Mouse (Mus musculus): Measurements from ENCODE around the gene Tbc1d16. TPM values are rescaled to one million over a fixed set of nuclear protein-coding genes. Genes with fewer than 3 reads are reported as not detected.
"Not testable (repeated sequence)": the region's sequence is repeated elsewhere in the genome, so short reads cannot be mapped to it uniquely, and the experiment has no call there.

Gene Tbc1d16
- polyA plus RNA-seq, 1 experiment from 2014 or later = 13.6 TPM

DNA sequence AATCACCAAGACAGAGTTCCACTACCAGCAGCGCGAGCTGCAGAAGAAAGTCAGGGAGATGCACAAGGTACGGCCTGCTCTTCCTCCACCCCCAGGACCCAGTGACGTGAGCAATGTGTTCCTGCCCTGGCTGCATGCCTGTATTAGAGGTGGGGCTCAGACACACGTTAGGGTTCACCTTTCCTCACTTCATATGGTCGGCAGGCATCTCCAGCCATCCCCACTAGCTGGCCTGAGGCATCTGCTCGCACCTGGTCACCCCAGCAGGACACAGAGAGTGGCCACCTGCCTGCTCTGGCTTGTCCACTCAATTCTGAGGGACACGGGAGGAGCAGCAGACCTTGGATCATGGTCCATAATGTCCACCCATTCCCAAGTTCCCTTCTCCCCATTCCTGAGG is 31.7 kb upstream of the Tbc1d16 start:
- Histone ChIP-seq H3K4me1 (ENCODE audit: control insufficient read depth, insufficient read depth, low read length) (peaks cover 6% of the 10 kb centered on the region; the same call in 1 of the 2 replicates), H3K4me2 (ENCODE audit: low read depth, low read length) (no peak overlapping the region), H3K4me3 (replicated peaks; ENCODE audit: low read length) (no peak overlapping the region), H3K9ac (ENCODE audit: low read length) (no peak overlapping the region), H3K27me3 (ENCODE audit: control insufficient read depth, insufficient read depth, low read length) (no peaks in the 10 kb centered on the region), H3K9me3 (replicated peaks; ENCODE audit: control insufficient read depth, low read length) (no peaks in the 10 kb centered on the region), H3K36me3 (ENCODE audit: control insufficient read depth, insufficient read depth, low read length) (no peaks in the 10 kb centered on the region), H3K27ac (ENCODE audit: low read length) (no peak overlapping the region)
- WGBS = 77% methylated on average over 8 of the region's 8 CpGs
- no peak for ATAC-seq (ENCODE audit: insufficient read depth, low FRiP score)

DNA sequence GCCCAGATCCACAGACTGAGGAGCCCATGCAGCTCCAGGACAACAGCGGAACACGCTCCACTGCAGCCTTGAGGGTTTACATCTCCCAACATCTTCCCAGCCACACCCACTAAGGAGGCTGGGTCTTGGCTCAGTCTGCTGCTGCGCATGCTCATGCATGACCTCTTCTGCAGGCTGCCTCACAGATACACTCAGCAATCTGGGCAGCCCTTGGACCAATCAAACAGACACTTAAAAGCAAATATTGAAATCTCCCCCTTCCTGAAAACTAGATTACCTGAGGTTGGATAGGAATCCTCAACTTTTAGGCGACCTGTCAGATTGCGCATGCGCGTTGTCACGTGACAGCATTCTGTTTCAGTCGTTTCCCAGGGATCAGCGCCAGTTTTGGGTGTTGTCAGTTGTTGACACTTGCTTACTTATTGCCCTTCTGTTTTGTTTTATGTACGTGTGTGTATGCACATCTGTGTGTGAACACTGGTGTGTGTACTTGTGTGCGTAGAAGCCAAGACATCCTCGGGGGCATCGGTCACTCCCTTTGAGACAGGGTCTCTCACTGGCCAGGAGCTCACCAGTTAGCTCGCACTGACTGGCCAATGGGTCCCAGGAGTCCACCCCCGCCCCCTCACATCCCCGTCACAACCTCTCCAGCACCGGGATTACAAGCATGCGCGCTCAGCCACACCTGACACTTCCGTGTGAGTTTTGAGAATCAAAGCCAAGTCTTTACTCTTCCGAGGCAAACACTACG is 30.4 kb upstream of the Tbc1d16 start:
- peak overlapping the region; percentile 42 for H3K27ac ChIP-seq (ENCODE audit: low read length)
- H3K4me3 ChIP-seq (replicated peaks; ENCODE audit: low read length) = peak overlapping the region; percentile 30
- no peaks in the 10 kb centered on the region for H3K27me3 ChIP-seq (ENCODE audit: control insufficient read depth, insufficient read depth, low read length)
- H3K9ac ChIP-seq (ENCODE audit: low read length) = peak overlapping the region; percentile 57
- H3K4me2 ChIP-seq (ENCODE audit: low read depth, low read length) = peak overlapping the region; percentile 54
- H3K9me3 ChIP-seq (replicated peaks; ENCODE audit: control insufficient read depth, low read length) = no peaks in the 10 kb centered on the region
- peak; percentile 74 for ATAC-seq (ENCODE audit: insufficient read depth, low FRiP score)
- 53% methylated on average over 23 of the region's 23 CpGs for WGBS
- peaks cover 6% of the 10 kb centered on the region; the same call in 1 of the 2 replicates for H3K4me1 ChIP-seq (ENCODE audit: control insufficient read depth, insufficient read depth, low read length)
- no peaks in the 10 kb centered on the region for H3K36me3 ChIP-seq (ENCODE audit: control insufficient read depth, insufficient read depth, low read length)

DNA sequence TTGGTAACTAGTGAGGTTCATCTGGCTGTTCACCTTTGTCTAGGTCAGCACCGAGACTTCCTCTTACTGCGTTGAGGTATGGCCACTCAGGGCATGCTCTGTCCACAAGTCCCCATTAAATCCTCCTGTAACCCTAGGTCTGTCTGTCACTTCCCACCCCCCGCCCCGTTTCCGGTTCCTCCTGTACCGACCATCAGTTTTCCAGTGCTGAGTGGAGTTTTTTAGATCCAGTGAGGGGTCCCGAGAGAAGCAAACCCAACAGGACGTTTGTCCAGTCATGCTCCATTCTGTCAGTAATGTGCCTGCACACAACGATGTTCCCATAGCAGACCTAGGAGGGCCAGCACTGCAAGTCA is 29.9 kb upstream of the Tbc1d16 start:
- no peaks in the 10 kb centered on the region for H3K36me3 ChIP-seq (ENCODE audit: control insufficient read depth, insufficient read depth, low read length)
- peak overlapping the region; percentile 30; the same call in 1 of the 2 replicates for H3K4me3 ChIP-seq (replicated peaks; ENCODE audit: low read length)
- 60% methylated on average over 9 of the region's 9 CpGs for WGBS
- peak overlapping the region; percentile 57 for H3K9ac ChIP-seq (ENCODE audit: low read length)
- peak overlapping the region; percentile 42 for H3K27ac ChIP-seq (ENCODE audit: low read length)
- H3K4me2 ChIP-seq (ENCODE audit: low read depth, low read length) = peak overlapping the region; percentile 54
- H3K4me1 ChIP-seq (ENCODE audit: control insufficient read depth, insufficient read depth, low read length) = peaks cover 6% of the 10 kb centered on the region; the same call in 1 of the 2 replicates
- H3K27me3 ChIP-seq (ENCODE audit: control insufficient read depth, insufficient read depth, low read length) = no peaks in the 10 kb centered on the region
- no peak for ATAC-seq (ENCODE audit: insufficient read depth, low FRiP score)
- H3K9me3 ChIP-seq (replicated peaks; ENCODE audit: control insufficient read depth, low read length) = no peaks in the 10 kb centered on the region

DNA sequence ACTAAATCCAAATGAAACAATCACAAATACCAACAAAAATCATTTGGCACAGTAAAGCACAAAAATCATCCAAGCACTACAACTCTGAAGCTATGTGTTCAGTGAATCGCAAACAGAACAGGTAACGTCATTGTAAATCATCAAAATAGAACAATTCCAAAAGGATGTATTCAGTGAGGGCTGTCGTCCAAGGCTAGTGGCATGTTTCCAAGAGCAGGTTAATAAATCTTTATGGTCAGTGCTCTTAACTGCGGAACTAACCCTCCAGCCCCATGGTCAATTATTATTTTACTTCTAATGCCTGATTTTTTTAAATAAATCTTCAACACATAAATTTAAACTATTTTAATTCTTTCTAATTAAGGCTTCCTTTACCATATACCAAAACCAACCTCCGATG is 28.3 kb upstream of the Tbc1d16 start:
- not testable (repeated sequence) for ATAC-seq (ENCODE audit: insufficient read depth, low FRiP score); H3K27ac ChIP-seq (ENCODE audit: low read length); H3K4me1 ChIP-seq (ENCODE audit: control insufficient read depth, insufficient read depth, low read length); H3K4me3 ChIP-seq (replicated peaks; ENCODE audit: low read length); H3K9ac ChIP-seq (ENCODE audit: low read length); H3K27me3 ChIP-seq (ENCODE audit: control insufficient read depth, insufficient read depth, low read length); H3K4me2 ChIP-seq (ENCODE audit: low read depth, low read length); H3K9me3 ChIP-seq (replicated peaks; ENCODE audit: control insufficient read depth, low read length); H3K36me3 ChIP-seq (ENCODE audit: control insufficient read depth, insufficient read depth, low read length)
- 58% methylated on average over 5 of the region's 5 CpGs for WGBS

DNA sequence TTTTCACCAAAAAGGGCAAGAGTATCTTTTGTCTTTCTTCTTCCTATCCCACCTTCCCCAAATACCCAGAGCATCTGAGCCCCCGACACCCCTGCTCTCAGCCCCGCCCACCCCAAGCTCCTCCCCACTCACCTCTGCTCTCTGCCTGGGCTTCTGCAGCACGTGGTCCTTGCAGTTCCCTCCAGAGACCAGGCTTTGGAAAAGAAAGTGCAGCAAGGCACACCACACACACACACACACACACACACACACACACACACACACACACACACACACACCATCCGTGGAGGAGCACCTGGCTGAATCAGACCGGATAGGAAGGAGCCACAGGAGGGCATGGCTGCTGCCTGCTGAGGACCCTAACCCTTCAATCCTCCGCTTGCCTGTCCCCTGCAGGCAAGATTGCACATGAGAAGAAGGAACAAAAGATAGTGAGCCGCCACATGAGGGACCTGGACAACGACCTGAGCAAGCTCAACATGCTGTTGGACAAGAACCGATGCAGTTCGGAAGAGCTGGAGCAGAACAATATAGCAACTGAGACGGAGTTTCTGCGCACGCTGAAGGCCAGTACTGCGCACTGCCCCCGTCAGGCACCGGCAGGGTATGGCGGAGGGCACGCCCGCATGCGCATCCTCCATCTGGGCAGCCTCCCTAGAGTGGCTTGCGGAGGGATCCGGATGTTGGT is 24.7 kb upstream of the Tbc1d16 start:
- WGBS = 6% methylated on average over 22 of the region's 22 CpGs
- H3K27me3 ChIP-seq (ENCODE audit: control insufficient read depth, insufficient read depth, low read length) = peaks cover 3% of the 10 kb centered on the region; the same call in 1 of the 2 replicates
- H3K9me3 ChIP-seq (replicated peaks; ENCODE audit: control insufficient read depth, low read length) = no peaks in the 10 kb centered on the region
- no peak overlapping the region for H3K27ac ChIP-seq (ENCODE audit: low read length)
- peak overlapping the region; percentile 55; the same call in 1 of the 2 replicates for H3K9ac ChIP-seq (ENCODE audit: low read length)
- no peaks in the 10 kb centered on the region for H3K4me1 ChIP-seq (ENCODE audit: control insufficient read depth, insufficient read depth, low read length)
- peak overlapping the region; percentile 8 for H3K4me3 ChIP-seq (replicated peaks; ENCODE audit: low read length)
- peak overlapping the region; percentile 45 for H3K4me2 ChIP-seq (ENCODE audit: low read depth, low read length)
- peak; percentile 51; the same call in 1 of the 2 replicates for ATAC-seq (ENCODE audit: insufficient read depth, low FRiP score)
- no peaks in the 10 kb centered on the region for H3K36me3 ChIP-seq (ENCODE audit: control insufficient read depth, insufficient read depth, low read length)

DNA sequence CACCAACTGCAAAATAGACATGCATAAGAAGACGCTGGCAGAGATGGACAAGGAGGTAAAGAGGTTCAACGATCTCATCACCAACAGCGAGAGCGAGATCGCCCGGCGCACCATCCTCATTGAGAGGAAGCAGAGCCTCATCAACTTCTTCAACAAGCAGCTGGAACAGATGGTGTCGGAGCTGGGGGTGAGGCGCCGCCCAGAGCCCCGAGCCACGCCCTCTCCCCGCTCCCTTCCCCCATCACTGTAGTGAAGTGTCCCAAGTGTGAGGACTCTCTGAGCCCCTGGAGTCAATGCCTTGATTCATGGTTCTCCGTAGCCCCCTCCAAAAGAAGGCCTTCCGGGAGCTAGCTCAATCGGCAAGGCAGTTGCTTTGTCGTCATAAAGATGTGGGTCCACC is 22.7 kb upstream of the Tbc1d16 start:
- no peak overlapping the region for H3K9ac ChIP-seq (ENCODE audit: low read length)
- no peak overlapping the region for H3K4me2 ChIP-seq (ENCODE audit: low read depth, low read length)
- H3K4me3 ChIP-seq (replicated peaks; ENCODE audit: low read length) = no peak overlapping the region
- WGBS = 46% methylated on average over 17 of the region's 17 CpGs
- ATAC-seq (ENCODE audit: insufficient read depth, low FRiP score) = no peak
- no peaks in the 10 kb centered on the region for H3K36me3 ChIP-seq (ENCODE audit: control insufficient read depth, insufficient read depth, low read length)
- H3K27me3 ChIP-seq (ENCODE audit: control insufficient read depth, insufficient read depth, low read length) = peaks cover 3% of the 10 kb centered on the region; the same call in 1 of the 2 replicates
- no peak overlapping the region for H3K27ac ChIP-seq (ENCODE audit: low read length)
- H3K9me3 ChIP-seq (replicated peaks; ENCODE audit: control insufficient read depth, low read length) = no peaks in the 10 kb centered on the region
- H3K4me1 ChIP-seq (ENCODE audit: control insufficient read depth, insufficient read depth, low read length) = no peaks in the 10 kb centered on the region

DNA sequence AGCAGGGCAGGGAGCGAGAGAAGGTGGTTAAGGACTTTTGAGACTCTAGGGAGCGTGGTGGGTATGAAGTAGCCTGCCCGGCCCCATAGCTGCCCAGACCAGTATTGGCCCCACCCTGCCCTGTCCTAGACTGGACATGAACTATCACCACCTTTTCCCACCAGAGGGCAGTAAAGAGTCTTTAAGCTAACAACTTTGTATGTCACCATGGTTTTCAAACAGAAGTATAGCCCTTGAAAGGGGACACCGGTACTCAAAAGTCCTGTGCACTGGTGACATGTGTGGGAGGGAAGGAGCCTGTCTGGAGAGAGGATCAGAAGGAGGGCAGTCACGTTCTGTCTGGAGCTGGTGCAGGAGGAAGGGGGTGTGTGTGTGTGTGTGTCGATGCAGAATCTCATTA is 20.7 kb upstream of the Tbc1d16 start:
- WGBS = 21% methylated on average over 6 of the region's 6 CpGs
- Histone ChIP-seq H3K27ac (ENCODE audit: low read length) (no peak overlapping the region), H3K4me1 (ENCODE audit: control insufficient read depth, insufficient read depth, low read length) (no peaks in the 10 kb centered on the region), H3K27me3 (ENCODE audit: control insufficient read depth, insufficient read depth, low read length) (peaks cover 3% of the 10 kb centered on the region; the same call in 1 of the 2 replicates), H3K9ac (ENCODE audit: low read length) (no peak overlapping the region), H3K36me3 (ENCODE audit: control insufficient read depth, insufficient read depth, low read length) (no peaks in the 10 kb centered on the region), H3K4me3 (replicated peaks; ENCODE audit: low read length) (no peak overlapping the region), H3K9me3 (replicated peaks; ENCODE audit: control insufficient read depth, low read length) (no peaks in the 10 kb centered on the region), H3K4me2 (ENCODE audit: low read depth, low read length) (no peak overlapping the region)
- ATAC-seq (ENCODE audit: insufficient read depth, low FRiP score) = peak; percentile 67

DNA sequence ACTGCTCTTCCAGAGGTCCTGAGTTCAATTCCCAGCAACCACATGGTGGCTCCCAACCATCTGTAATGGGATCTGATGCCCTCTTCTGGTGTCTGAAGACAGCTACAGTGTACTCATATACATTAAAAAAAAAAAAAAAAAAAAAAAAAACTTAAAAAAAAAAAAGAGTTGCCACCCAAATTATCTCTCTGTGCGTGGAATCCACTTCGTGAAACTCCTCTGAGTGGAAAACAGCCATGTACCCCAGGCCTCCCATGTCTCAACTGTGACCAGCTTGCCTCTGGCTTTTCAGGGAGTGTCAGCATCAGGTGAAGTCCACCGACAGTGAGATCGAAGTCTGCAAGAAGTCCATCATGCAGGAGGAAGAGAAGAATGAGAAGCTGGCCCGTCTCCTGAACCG is 17.2 kb upstream of the Tbc1d16 start:
- not testable (repeated sequence) for H3K4me2 ChIP-seq (ENCODE audit: low read depth, low read length); H3K27ac ChIP-seq (ENCODE audit: low read length); H3K9ac ChIP-seq (ENCODE audit: low read length); H3K4me3 ChIP-seq (replicated peaks; ENCODE audit: low read length); H3K27me3 ChIP-seq (ENCODE audit: control insufficient read depth, insufficient read depth, low read length); H3K9me3 ChIP-seq (replicated peaks; ENCODE audit: control insufficient read depth, low read length); H3K36me3 ChIP-seq (ENCODE audit: control insufficient read depth, insufficient read depth, low read length); H3K4me1 ChIP-seq (ENCODE audit: control insufficient read depth, insufficient read depth, low read length); ATAC-seq (ENCODE audit: insufficient read depth, low FRiP score)
- WGBS = 93% methylated on average over 6 of the region's 6 CpGs

DNA sequence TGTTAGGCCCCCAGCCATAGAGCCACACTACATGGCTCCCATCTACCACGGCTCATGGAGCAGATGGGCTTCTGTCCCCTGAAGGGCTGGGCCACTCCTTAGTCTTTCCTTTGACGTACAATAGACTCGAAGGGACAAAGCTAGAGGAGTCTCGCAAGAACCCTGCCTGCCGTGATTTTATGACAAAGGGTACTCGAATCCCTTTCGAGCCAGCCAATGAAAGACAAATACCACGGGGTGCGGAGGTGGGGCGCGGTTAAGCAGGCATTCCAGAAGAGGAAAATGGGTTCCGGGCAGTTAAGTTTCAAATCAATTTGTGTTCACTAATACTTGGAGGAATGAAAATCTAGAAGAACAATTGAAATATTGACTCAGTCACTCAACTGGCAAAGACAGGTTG is 11.2 kb upstream of the Tbc1d16 start:
- Histone ChIP-seq H3K27ac (ENCODE audit: low read length) (peak overlapping the region; percentile 18; the same call in 1 of the 2 replicates), H3K4me2 (ENCODE audit: low read depth, low read length) (no peak overlapping the region), H3K9ac (ENCODE audit: low read length) (no peak overlapping the region), H3K27me3 (ENCODE audit: control insufficient read depth, insufficient read depth, low read length) (no peaks in the 10 kb centered on the region), H3K9me3 (replicated peaks; ENCODE audit: control insufficient read depth, low read length) (no peaks in the 10 kb centered on the region), H3K4me1 (ENCODE audit: control insufficient read depth, insufficient read depth, low read length) (0 out of 2 replicates have a peak, but pooled peaks cover 3% of the 10 kb centered on the region), H3K4me3 (replicated peaks; ENCODE audit: low read length) (no peak overlapping the region), H3K36me3 (ENCODE audit: control insufficient read depth, insufficient read depth, low read length) (no peaks in the 10 kb centered on the region)
- ATAC-seq (ENCODE audit: insufficient read depth, low FRiP score) = no peak
- 73% methylated on average over 12 of the region's 12 CpGs for WGBS
